Mouse (Mus musculus) midbrain, embryonic 14.5 days (tissue): ENCODE measurements at regions not wholly inside any gene's neighbourhood (a gene's known extent, or its start where the extent isn't known, plus 50 kb on each side); places are given as distances from the start of the nearest gene placed in this dataset.
A peak's percentile ranks its signal among the peaks of the same experiment; 100 is the strongest.
"Not testable (repeated sequence)": the region's sequence is repeated elsewhere in the genome, so short reads cannot be mapped to it uniquely, and the experiment has no call there.

ENCODE experiments used
- ATAC-seq: fragments of 200-750 bp; cut with Nextera tagmentation; 2 replicates; pipeline ENCODE4 v1.8.0; 2017; ENCODE audit warnings: moderate number of reproducible peaks, moderate library complexity; ENCODE audit not compliant: low FRiP score, low TSS enrichment
- DNase-seq: peaks from one replicate; pipeline ENCODE4 v3.0.0-alpha.2; 2015
- H3K27ac ChIP-seq: fragments of 300-500 bp; sonication (generic); replicated peaks from 2 replicates; pipeline ENCODE4 v1.5.1; 2014; ENCODE audit warnings: mild to moderate bottlenecking, low read depth, low read length, moderate library complexity
- H3K27me3 ChIP-seq: fragments of 300-500 bp; sonication (generic); 2 replicates; pipeline ENCODE4 v1.6.1; 2014; ENCODE audit warnings: low read length, control low read depth, mixed read lengths; ENCODE audit not compliant: control insufficient read depth, insufficient read depth
- H3K36me3 ChIP-seq: fragments of 300-500 bp; sonication (generic); 2 replicates; pipeline ENCODE4 v1.6.1; 2014; ENCODE audit warnings: low read length, control low read depth; ENCODE audit not compliant: control insufficient read depth, insufficient read depth
- H3K4me1 ChIP-seq: fragments of 300-500 bp; sonication (generic); 2 replicates; pipeline ENCODE4 v1.6.1; 2014; ENCODE audit warnings: mild to moderate bottlenecking, antibody characterized with exemption, low read length, control low read depth; ENCODE audit not compliant: control insufficient read depth, insufficient read depth
- H3K4me2 ChIP-seq: fragments of 300-500 bp; sonication (generic); 2 replicates; pipeline ENCODE4 v1.6.1; 2014; ENCODE audit warnings: mild to moderate bottlenecking, low read length, moderate library complexity
- H3K4me3 ChIP-seq: fragments of 300-500 bp; sonication (generic); replicated peaks from 2 replicates; pipeline ENCODE4 v1.5.1; 2014; ENCODE audit warnings: low read depth, low read length
- H3K9ac ChIP-seq: fragments of 300-500 bp; sonication (generic); replicated peaks from 2 replicates; pipeline ENCODE4 v1.6.1; 2014; ENCODE audit warnings: mild to moderate bottlenecking, low read length, moderate library complexity
- H3K9me3 ChIP-seq: fragments of 300-500 bp; sonication (generic); 2 replicates; pipeline ENCODE4 v1.6.1; 2016; ENCODE audit warnings: low read length, control low read depth, mixed read lengths; ENCODE audit not compliant: control insufficient read depth
- WGBS: fragments of 180-500 bp; shearing (Covaris S2); extraction: QIAGEN DNeasy Blood & Tissue Kit; methylation state at CpG from one replicate; pipeline ENCODE4 v1.1.7; 2014; 5-methylcytosine and 5-hydroxymethylcytosine counted together

GRCm38 (mm10) chr2:92664939-92665338, 65.4 kb downstream of the Chst1 start:
- H3K36me3 ChIP-seq = no peaks in the 10 kb centered on the region
- ATAC-seq = no peak
- WGBS = 78% methylated on average over 5 of the region's 5 CpGs
- 0 out of 2 replicates have a peak, but pooled peaks cover 6% of the 10 kb centered on the region for H3K4me1 ChIP-seq
- no peak overlapping the region for H3K4me3 ChIP-seq
- H3K9ac ChIP-seq = no peak overlapping the region
- H3K9me3 ChIP-seq = no peaks in the 10 kb centered on the region
- no peaks in the 10 kb centered on the region for H3K27me3 ChIP-seq
- H3K27ac ChIP-seq = no peak overlapping the region
- H3K4me2 ChIP-seq = no peak overlapping the region
- no peak for DNase-seq

GRCm38 (mm10) chr2:92667192-92667591, 67.7 kb downstream of the Chst1 start:
- ATAC-seq (no peak), DNase-seq (no peak)
- 76% methylated on average over 1 of the region's 1 CpGs for WGBS
- H3K27ac ChIP-seq = no peak overlapping the region
- H3K9me3 ChIP-seq = no peaks in the 10 kb centered on the region
- H3K4me2 ChIP-seq = no peak overlapping the region
- H3K9ac ChIP-seq = no peak overlapping the region
- no peaks in the 10 kb centered on the region for H3K27me3 ChIP-seq
- no peak overlapping the region for H3K4me3 ChIP-seq
- no peaks in the 10 kb centered on the region for H3K36me3 ChIP-seq
- H3K4me1 ChIP-seq = 0 out of 2 replicates have a peak, but pooled peaks cover 6% of the 10 kb centered on the region

- no peaks in the 10 kb centered on the region for H3K9me3 ChIP-seq
- H3K4me1 ChIP-seq = 0 out of 2 replicates have a peak, but pooled peaks cover 6% of the 10 kb centered on the region
- H3K36me3 ChIP-seq = no peaks in the 10 kb centered on the region
- no peak for DNase-seq
- H3K27me3 ChIP-seq = no peaks in the 10 kb centered on the region
- 55% methylated on average over 6 of the region's 6 CpGs for WGBS
- no peak overlapping the region for H3K9ac ChIP-seq
- H3K27ac ChIP-seq = no peak overlapping the region
- no peak overlapping the region for H3K4me2 ChIP-seq
- ATAC-seq = no peak
- H3K4me3 ChIP-seq = no peak overlapping the region
Observed at GRCm38 (mm10) chr2:92667756-92668155, 68.2 kb downstream of the Chst1 start.

- not testable (repeated sequence) for H3K27me3 ChIP-seq, H3K9me3 ChIP-seq, H3K4me2 ChIP-seq, DNase-seq, H3K4me1 ChIP-seq, H3K27ac ChIP-seq, ATAC-seq, H3K4me3 ChIP-seq, H3K36me3 ChIP-seq, H3K9ac ChIP-seq
- 20% methylated on average over 9 of the region's 10 CpGs for WGBS
Observed at GRCm38 (mm10) chr2:92669431-92670081, 70.0 kb downstream of the Chst1 start.

- no peaks in the 10 kb centered on the region for H3K9me3 ChIP-seq
- DNase-seq = peak; percentile 63
- 46% methylated on average over 5 of the region's 5 CpGs for WGBS
- H3K4me1 ChIP-seq = 0 out of 2 replicates have a peak, but pooled peaks cover 3% of the 10 kb centered on the region
- no peak overlapping the region for H3K27ac ChIP-seq
- no peaks in the 10 kb centered on the region for H3K27me3 ChIP-seq
- no peak for ATAC-seq
- H3K4me3 ChIP-seq = no peak overlapping the region
- H3K4me2 ChIP-seq = no peak overlapping the region
- no peaks in the 10 kb centered on the region for H3K36me3 ChIP-seq
- no peak overlapping the region for H3K9ac ChIP-seq
Observed at GRCm38 (mm10) chr2:92671586-92671985, 72.1 kb downstream of the Chst1 start.

GRCm38 (mm10) chr2:92672106-92672505, 72.6 kb downstream of the Chst1 start:
- DNase-seq (no peak), ATAC-seq (no peak)
- no peak overlapping the region for H3K27ac ChIP-seq
- H3K36me3 ChIP-seq = no peaks in the 10 kb centered on the region
- H3K27me3 ChIP-seq = no peaks in the 10 kb centered on the region
- 77% methylated on average over 4 of the region's 4 CpGs for WGBS
- H3K4me3 ChIP-seq = no peak overlapping the region
- H3K4me2 ChIP-seq = no peak overlapping the region
- H3K9me3 ChIP-seq = no peaks in the 10 kb centered on the region
- H3K9ac ChIP-seq = no peak overlapping the region
- H3K4me1 ChIP-seq = 0 out of 2 replicates have a peak, but pooled peaks cover 3% of the 10 kb centered on the region

- peak; percentile 22 for DNase-seq
- Histone ChIP-seq H3K4me3 (no peak overlapping the region), H3K9me3 (no peaks in the 10 kb centered on the region), H3K4me1 (no peaks in the 10 kb centered on the region), H3K27me3 (no peaks in the 10 kb centered on the region), H3K27ac (no peak overlapping the region), H3K36me3 (no peaks in the 10 kb centered on the region), H3K9ac (no peak overlapping the region), H3K4me2 (no peak overlapping the region)
- WGBS = 82% methylated on average over 9 of the region's 9 CpGs
- ATAC-seq = no peak
Observed at GRCm38 (mm10) chr2:92673064-92673813, 73.7 kb downstream of the Chst1 start.

GRCm38 (mm10) chr2:92673931-92674330, 74.4 kb downstream of the Chst1 start:
- no peaks in the 10 kb centered on the region for H3K36me3 ChIP-seq
- ATAC-seq = no peak
- WGBS = 16% methylated on average over 4 of the region's 4 CpGs

GRCm38 (mm10) chr2:92675247-92675646, 75.7 kb downstream of the Chst1 start:
- Histone ChIP-seq H3K27me3 (no peaks in the 10 kb centered on the region), H3K36me3 (no peaks in the 10 kb centered on the region), H3K9me3 (no peaks in the 10 kb centered on the region), H3K4me2 (no peak overlapping the region), H3K4me3 (no peak overlapping the region), H3K27ac (no peak overlapping the region), H3K4me1 (no peaks in the 10 kb centered on the region), H3K9ac (no peak overlapping the region)
- no peak for ATAC-seq
- 61% methylated on average over 9 of the region's 9 CpGs for WGBS
- DNase-seq = no peak

More at GRCm38 (mm10) chr2:92673931-92674330, 74.4 kb downstream of the Chst1 start:
- Histone ChIP-seq H3K27ac (no peak overlapping the region), H3K4me1 (no peaks in the 10 kb centered on the region), H3K27me3 (no peaks in the 10 kb centered on the region), H3K9ac (no peak overlapping the region), H3K4me3 (no peak overlapping the region), H3K9me3 (no peaks in the 10 kb centered on the region), H3K4me2 (no peak overlapping the region)
- DNase-seq = no peak
